Mouse (Mus musculus): ENCODE measurements around the gene Fos. TPM values are rescaled to one million over a fixed set of nuclear protein-coding genes. Genes with fewer than 3 reads are reported as not detected.
A peak's percentile ranks its signal among the peaks of the same experiment; 100 is the strongest.

The Fos gene
- polyA plus RNA-seq, 1 experiment, result 0.63 TPM

GRCm38 (mm10) chr12:85478696-85479095, 5.0 kb downstream of the Fos start:
- H3K27me3 ChIP-seq (ENCODE audit: control insufficient read depth, insufficient read depth, low read length), result no peaks in the 10 kb centered on the region; the same call in 1 of the 2 replicates
- H3K27ac ChIP-seq (ENCODE audit: control insufficient read depth, insufficient read depth, low read depth, low read length), result no peak overlapping the region
- TF ChIP-seq POLR2A (IDR thresholded peaks at IDR 0.05; ENCODE audit: control insufficient read depth, low read depth, low read length), result no peak
- TF ChIP-seq CTCF (IDR thresholded peaks at IDR 0.05; ENCODE audit: control insufficient read depth, insufficient read depth, insufficient replicate concordance, low read depth, low read length), result no peak
- H3K4me3 ChIP-seq (ENCODE audit: control insufficient read depth, low read depth, low read length), result no peak overlapping the region
- no peaks in the 10 kb centered on the region for H3K36me3 ChIP-seq (ENCODE audit: control insufficient read depth, insufficient read depth, low read length)
- peaks cover 12% of the 10 kb centered on the region for H3K4me1 ChIP-seq (ENCODE audit: control insufficient read depth, insufficient read depth, low read length)

- Histone ChIP-seq H3K27ac (ENCODE audit: control insufficient read depth, insufficient read depth, low read depth, low read length) (no peak overlapping the region), H3K27me3 (ENCODE audit: control insufficient read depth, insufficient read depth, low read length) (no peaks in the 10 kb centered on the region), H3K36me3 (ENCODE audit: control insufficient read depth, insufficient read depth, low read length) (no peaks in the 10 kb centered on the region), H3K4me1 (ENCODE audit: control insufficient read depth, insufficient read depth, low read length) (peaks cover 7% of the 10 kb centered on the region), H3K4me3 (ENCODE audit: control insufficient read depth, low read depth, low read length) (no peak overlapping the region)
- TF ChIP-seq POLR2A (IDR thresholded peaks at IDR 0.05; ENCODE audit: control insufficient read depth, low read depth, low read length) (no peak), CTCF (IDR thresholded peaks at IDR 0.05; ENCODE audit: control insufficient read depth, insufficient read depth, insufficient replicate concordance, low read depth, low read length) (no peak)
Observed at GRCm38 (mm10) chr12:85479190-85479589, 5.5 kb downstream of the Fos start.

- Histone ChIP-seq H3K36me3 (ENCODE audit: control insufficient read depth, insufficient read depth, low read length) (no peaks in the 10 kb centered on the region), H3K4me1 (ENCODE audit: control insufficient read depth, insufficient read depth, low read length) (peaks cover 6% of the 10 kb centered on the region), H3K27me3 (ENCODE audit: control insufficient read depth, insufficient read depth, low read length) (no peaks in the 10 kb centered on the region), H3K27ac (ENCODE audit: control insufficient read depth, insufficient read depth, low read depth, low read length) (no peak overlapping the region), H3K4me3 (ENCODE audit: control insufficient read depth, low read depth, low read length) (no peak overlapping the region)
- TF ChIP-seq CTCF (IDR thresholded peaks at IDR 0.05; ENCODE audit: control insufficient read depth, insufficient read depth, insufficient replicate concordance, low read depth, low read length), result no peak
- TF ChIP-seq POLR2A (IDR thresholded peaks at IDR 0.05; ENCODE audit: control insufficient read depth, low read depth, low read length), result no peak
Observed at GRCm38 (mm10) chr12:85483155-85483554, 9.5 kb downstream of the Fos start.

- peaks cover 6% of the 10 kb centered on the region for H3K4me1 ChIP-seq (ENCODE audit: control insufficient read depth, insufficient read depth, low read length)
- H3K36me3 ChIP-seq (ENCODE audit: control insufficient read depth, insufficient read depth, low read length), result no peaks in the 10 kb centered on the region
- no peaks in the 10 kb centered on the region for H3K27me3 ChIP-seq (ENCODE audit: control insufficient read depth, insufficient read depth, low read length)
- no peak overlapping the region for H3K27ac ChIP-seq (ENCODE audit: control insufficient read depth, insufficient read depth, low read depth, low read length)
- TF ChIP-seq POLR2A (IDR thresholded peaks at IDR 0.05; ENCODE audit: control insufficient read depth, low read depth, low read length) (no peak), CTCF (IDR thresholded peaks at IDR 0.05; ENCODE audit: control insufficient read depth, insufficient read depth, insufficient replicate concordance, low read depth, low read length) (no peak)
- peak overlapping the region; percentile 33; the same call in 1 of the 2 replicates for H3K4me3 ChIP-seq (ENCODE audit: control insufficient read depth, low read depth, low read length)
Observed at GRCm38 (mm10) chr12:85484655-85485054, 11.0 kb downstream of the Fos start.

GRCm38 (mm10) chr12:85485890-85486765, 12.4 kb downstream of the Fos start:
- Histone ChIP-seq H3K27me3 (ENCODE audit: control insufficient read depth, insufficient read depth, low read length) (no peaks in the 10 kb centered on the region), H3K27ac (ENCODE audit: control insufficient read depth, insufficient read depth, low read depth, low read length) (peak overlapping the region; percentile 63), H3K4me3 (ENCODE audit: control insufficient read depth, low read depth, low read length) (peak overlapping the region; percentile 97), H3K4me1 (ENCODE audit: control insufficient read depth, insufficient read depth, low read length) (peaks cover 6% of the 10 kb centered on the region), H3K36me3 (ENCODE audit: control insufficient read depth, insufficient read depth, low read length) (no peaks in the 10 kb centered on the region)
- TF ChIP-seq POLR2A (IDR thresholded peaks at IDR 0.05; ENCODE audit: control insufficient read depth, low read depth, low read length) (peak; percentile 86; the same call in 1 of the 2 replicates), CTCF (IDR thresholded peaks at IDR 0.05; ENCODE audit: control insufficient read depth, insufficient read depth, insufficient replicate concordance, low read depth, low read length) (no peak)

GRCm38 (mm10) chr12:85486766-85487069, 13.0 kb downstream of the Fos start:
- Histone ChIP-seq H3K27ac (ENCODE audit: control insufficient read depth, insufficient read depth, low read depth, low read length) (no peak overlapping the region), H3K36me3 (ENCODE audit: control insufficient read depth, insufficient read depth, low read length) (no peaks in the 10 kb centered on the region)
- no peak for TF ChIP-seq CTCF (IDR thresholded peaks at IDR 0.05; ENCODE audit: control insufficient read depth, insufficient read depth, insufficient replicate concordance, low read depth, low read length)
- TF ChIP-seq POLR2A (IDR thresholded peaks at IDR 0.05; ENCODE audit: control insufficient read depth, low read depth, low read length), result no peak

GRCm38 (mm10) chr12:85487545-85488141, 14.0 kb downstream of the Fos start:
- Histone ChIP-seq H3K4me1 (ENCODE audit: control insufficient read depth, insufficient read depth, low read length) (peaks cover 9% of the 10 kb centered on the region), H3K4me3 (ENCODE audit: control insufficient read depth, low read depth, low read length) (no peak overlapping the region), H3K27ac (ENCODE audit: control insufficient read depth, insufficient read depth, low read depth, low read length) (no peak overlapping the region), H3K36me3 (ENCODE audit: control insufficient read depth, insufficient read depth, low read length) (no peaks in the 10 kb centered on the region), H3K27me3 (ENCODE audit: control insufficient read depth, insufficient read depth, low read length) (no peaks in the 10 kb centered on the region)
- TF ChIP-seq CTCF (IDR thresholded peaks at IDR 0.05; ENCODE audit: control insufficient read depth, insufficient read depth, insufficient replicate concordance, low read depth, low read length), result peak; percentile 56
- no peak for TF ChIP-seq POLR2A (IDR thresholded peaks at IDR 0.05; ENCODE audit: control insufficient read depth, low read depth, low read length)

More at GRCm38 (mm10) chr12:85486766-85487069, 13.0 kb downstream of the Fos start:
- H3K4me3 ChIP-seq (ENCODE audit: control insufficient read depth, low read depth, low read length), result peak overlapping the region; percentile 97
- H3K4me1 ChIP-seq (ENCODE audit: control insufficient read depth, insufficient read depth, low read length), result peaks cover 6% of the 10 kb centered on the region
- no peaks in the 10 kb centered on the region for H3K27me3 ChIP-seq (ENCODE audit: control insufficient read depth, insufficient read depth, low read length)

All from testis, adult 2 months (tissue).